Mouse (Mus musculus) midbrain, embryonic 10.5 days (tissue): ENCODE results near the gene Plod3. TPM values are rescaled to one million over a fixed set of nuclear protein-coding genes. Genes with fewer than 3 reads are reported as not detected.
A peak's percentile ranks its signal among the peaks of the same experiment; 100 is the strongest.

ENCODE experiments used
- DNase-seq: peaks from one replicate; pipeline ENCODE4 v3.0.0-alpha.2; 2017; ENCODE audit warnings: low spot score
- H3K27ac ChIP-seq: fragments of 300-500 bp; sonication (generic); replicated peaks from 2 replicates; pipeline ENCODE4 v1.5.1; 2016; ENCODE audit warnings: mild to moderate bottlenecking
- H3K27me3 ChIP-seq: fragments of 300-500 bp; sonication (generic); 2 replicates; pipeline ENCODE4 v1.6.1; 2016; ENCODE audit warnings: low read depth, mild to moderate bottlenecking; ENCODE audit not compliant: poor library complexity, severe bottlenecking
- H3K36me3 ChIP-seq: fragments of 300-500 bp; sonication (generic); 2 replicates; pipeline ENCODE4 v1.6.1; 2016; ENCODE audit warnings: mild to moderate bottlenecking, moderate library complexity
- H3K4me1 ChIP-seq: fragments of 300-500 bp; sonication (generic); 2 replicates; pipeline ENCODE4 v1.6.1; 2016
- H3K4me3 ChIP-seq: fragments of 300-500 bp; sonication (generic); 2 replicates; pipeline ENCODE4 v1.5.1; 2016; ENCODE audit warnings: mild to moderate bottlenecking, moderate library complexity
- H3K9me3 ChIP-seq: fragments of 300-500 bp; sonication (generic); replicated peaks from 2 replicates; pipeline ENCODE4 v1.6.1; 2016; ENCODE audit warnings: mild to moderate bottlenecking
- WGBS: fragments of 180-500 bp; shearing (Covaris S2); methylation state at CpG from one replicate; pipeline ENCODE4 v1.1.7; 2016; 5-methylcytosine and 5-hydroxymethylcytosine counted together
- polyA plus RNA-seq: library from polyadenylated mRNA; unstranded; fragments of >200 nt; fragmentation: Nextera tagmentation; extraction: Ambion mirVana; gene quantifications from 2 replicates; pipeline ENCODE4 v1.2.1, GENCODE M21; 2016

The Plod3 gene
- polyA plus RNA-seq, 1 experiment from 2014 or later = 43.2 TPM

GRCm38 (mm10) chr5:136966861-136967455, 19.9 kb upstream of the Plod3 start:
- Histone ChIP-seq H3K36me3 (peaks cover 58% of the 10 kb centered on the region), H3K27ac (no peak overlapping the region), H3K4me1 (peaks cover 13% of the 10 kb centered on the region), H3K9me3 (no peaks in the 10 kb centered on the region), H3K27me3 (no peaks in the 10 kb centered on the region), H3K4me3 (no peak overlapping the region)
- DNase-seq = no peak
- 88% methylated on average over 4 of the region's 4 CpGs for WGBS

GRCm38 (mm10) chr5:136967592-136967991, 19.2 kb upstream of the Plod3 start:
- Histone ChIP-seq H3K4me3 (no peak overlapping the region), H3K27me3 (no peaks in the 10 kb centered on the region), H3K4me1 (peaks cover 10% of the 10 kb centered on the region), H3K36me3 (peaks cover 58% of the 10 kb centered on the region), H3K27ac (no peak overlapping the region), H3K9me3 (no peaks in the 10 kb centered on the region)
- no peak for DNase-seq
- WGBS = 81% methylated on average over 10 of the region's 10 CpGs

DNA sequence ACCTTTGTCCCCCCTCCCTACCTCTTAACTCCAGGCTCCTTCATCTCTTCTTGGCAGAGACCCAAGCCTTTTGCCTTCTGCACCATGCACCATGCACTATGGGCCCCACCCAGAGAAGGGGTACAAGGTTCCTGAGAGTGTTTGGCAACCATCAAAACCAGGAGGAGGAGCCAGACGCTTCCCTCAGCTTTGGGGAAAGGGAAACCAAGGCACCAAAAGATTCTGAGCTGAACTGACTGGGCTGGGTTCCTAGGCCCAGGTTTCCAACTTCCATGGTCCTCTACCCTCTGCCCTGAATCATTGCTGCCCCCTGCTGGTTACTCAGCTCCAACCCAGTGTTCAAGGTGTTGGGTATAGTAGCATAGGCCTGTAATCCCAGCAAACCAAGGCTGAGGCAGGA, 16.1 kb upstream of the Plod3 start:
- Histone ChIP-seq H3K4me1 (peaks cover 3% of the 10 kb centered on the region; the same call in 1 of the 2 replicates), H3K27ac (no peak overlapping the region), H3K4me3 (no peak overlapping the region), H3K9me3 (no peaks in the 10 kb centered on the region), H3K36me3 (peaks cover 30% of the 10 kb centered on the region), H3K27me3 (no peaks in the 10 kb centered on the region)
- peak; percentile 47 for DNase-seq
- WGBS = 81% methylated on average over 1 of the region's 1 CpGs

DNA sequence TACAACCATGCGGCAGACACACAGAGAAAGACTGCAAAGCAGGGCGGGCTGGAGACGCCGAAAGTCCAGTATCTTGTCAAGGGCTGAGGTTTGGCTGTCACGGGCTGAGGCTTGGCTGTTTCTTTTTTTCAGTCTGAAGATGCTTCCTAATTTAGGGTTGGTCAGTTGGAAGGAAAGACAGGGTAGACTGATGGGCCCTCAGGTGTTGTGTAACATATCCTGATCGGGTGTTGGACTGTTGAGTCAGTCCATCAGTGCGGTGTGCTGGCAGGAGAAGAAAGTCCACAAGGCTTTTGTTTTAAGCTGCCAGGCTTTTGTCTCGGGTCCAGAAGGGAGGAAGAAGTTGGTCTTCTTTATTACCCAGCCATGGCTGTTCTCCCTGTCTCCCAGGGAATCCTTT, 13.1 kb upstream of the Plod3 start:
- no peak for DNase-seq
- Histone ChIP-seq H3K9me3 (no peaks in the 10 kb centered on the region), H3K4me3 (no peak overlapping the region), H3K36me3 (peaks cover 2% of the 10 kb centered on the region; the same call in 1 of the 2 replicates), H3K4me1 (no peaks in the 10 kb centered on the region), H3K27me3 (no peaks in the 10 kb centered on the region), H3K27ac (no peak overlapping the region)
- 78% methylated on average over 8 of the region's 8 CpGs for WGBS

- H3K27me3 ChIP-seq = no peaks in the 10 kb centered on the region
These were observed 9.1 kb upstream of the Plod3 start for GRCm38 (mm10) chr5:136977769-136978168.

DNA sequence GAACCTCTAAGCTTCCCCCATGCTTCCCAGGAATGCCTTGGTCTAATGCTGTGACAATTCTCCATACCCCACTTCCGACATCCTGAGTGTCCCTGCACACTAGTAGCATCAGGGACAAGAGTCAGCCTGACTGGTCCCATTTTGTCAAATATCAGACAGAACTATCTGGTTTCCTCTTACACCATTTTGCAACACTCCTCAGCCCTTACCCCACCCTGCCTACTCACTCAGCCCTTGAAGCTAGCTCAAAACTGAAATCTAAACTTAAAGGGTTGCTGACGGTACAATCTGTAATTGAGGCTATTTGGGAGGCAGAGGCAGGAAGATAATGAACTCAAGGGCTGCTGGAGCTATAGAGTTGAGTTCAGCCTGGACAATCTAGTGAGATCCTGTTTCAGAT, 7.1 kb upstream of the Plod3 start:
- no peaks in the 10 kb centered on the region for H3K27me3 ChIP-seq
- no peak overlapping the region for H3K4me3 ChIP-seq
- H3K27ac ChIP-seq = no peak overlapping the region
- WGBS = 93% methylated on average over 2 of the region's 2 CpGs
- no peak for DNase-seq
- peaks cover 24% of the 10 kb centered on the region for H3K36me3 ChIP-seq
- no peaks in the 10 kb centered on the region for H3K4me1 ChIP-seq
- no peaks in the 10 kb centered on the region for H3K9me3 ChIP-seq

More at GRCm38 (mm10) chr5:136977769-136978168, 9.1 kb upstream of the Plod3 start:
- no peaks in the 10 kb centered on the region for H3K9me3 ChIP-seq
- no peak overlapping the region; the same call in 1 of the 2 replicates for H3K4me3 ChIP-seq
- no peak for DNase-seq
- WGBS = 80% methylated on average over 4 of the region's 4 CpGs
- no peak overlapping the region for H3K27ac ChIP-seq
- H3K4me1 ChIP-seq = no peaks in the 10 kb centered on the region
- peaks cover 22% of the 10 kb centered on the region for H3K36me3 ChIP-seq

GRCm38 (mm10) chr5:136980974-136981373, 5.8 kb upstream of the Plod3 start:
- Histone ChIP-seq H3K36me3 (peaks cover 26% of the 10 kb centered on the region), H3K4me1 (peaks cover 4% of the 10 kb centered on the region), H3K27ac (no peak overlapping the region), H3K9me3 (no peaks in the 10 kb centered on the region), H3K27me3 (no peaks in the 10 kb centered on the region), H3K4me3 (no peak overlapping the region)
- DNase-seq = no peak
- WGBS = 87% methylated on average over 8 of the region's 8 CpGs

- H3K27me3 ChIP-seq = no peaks in the 10 kb centered on the region
- WGBS = 46% methylated on average over 15 of the region's 16 CpGs
- H3K4me1 ChIP-seq = peaks cover 10% of the 10 kb centered on the region
- no peak overlapping the region for H3K4me3 ChIP-seq
- H3K9me3 ChIP-seq = no peaks in the 10 kb centered on the region
- peak; percentile 39 for DNase-seq
- no peak overlapping the region for H3K27ac ChIP-seq
- H3K36me3 ChIP-seq = peaks cover 26% of the 10 kb centered on the region
These were observed 4.4 kb upstream of the Plod3 start for GRCm38 (mm10) chr5:136982338-136982930.

GRCm38 (mm10) chr5:136984828-136985227, 2.0 kb upstream of the Plod3 start:
- 58% methylated on average over 14 of the region's 14 CpGs for WGBS
- Histone ChIP-seq H3K36me3 (peaks cover 40% of the 10 kb centered on the region), H3K27me3 (no peaks in the 10 kb centered on the region), H3K9me3 (no peaks in the 10 kb centered on the region), H3K4me1 (peaks cover 25% of the 10 kb centered on the region), H3K27ac (no peak overlapping the region), H3K4me3 (no peak overlapping the region)
- no peak for DNase-seq

DNA sequence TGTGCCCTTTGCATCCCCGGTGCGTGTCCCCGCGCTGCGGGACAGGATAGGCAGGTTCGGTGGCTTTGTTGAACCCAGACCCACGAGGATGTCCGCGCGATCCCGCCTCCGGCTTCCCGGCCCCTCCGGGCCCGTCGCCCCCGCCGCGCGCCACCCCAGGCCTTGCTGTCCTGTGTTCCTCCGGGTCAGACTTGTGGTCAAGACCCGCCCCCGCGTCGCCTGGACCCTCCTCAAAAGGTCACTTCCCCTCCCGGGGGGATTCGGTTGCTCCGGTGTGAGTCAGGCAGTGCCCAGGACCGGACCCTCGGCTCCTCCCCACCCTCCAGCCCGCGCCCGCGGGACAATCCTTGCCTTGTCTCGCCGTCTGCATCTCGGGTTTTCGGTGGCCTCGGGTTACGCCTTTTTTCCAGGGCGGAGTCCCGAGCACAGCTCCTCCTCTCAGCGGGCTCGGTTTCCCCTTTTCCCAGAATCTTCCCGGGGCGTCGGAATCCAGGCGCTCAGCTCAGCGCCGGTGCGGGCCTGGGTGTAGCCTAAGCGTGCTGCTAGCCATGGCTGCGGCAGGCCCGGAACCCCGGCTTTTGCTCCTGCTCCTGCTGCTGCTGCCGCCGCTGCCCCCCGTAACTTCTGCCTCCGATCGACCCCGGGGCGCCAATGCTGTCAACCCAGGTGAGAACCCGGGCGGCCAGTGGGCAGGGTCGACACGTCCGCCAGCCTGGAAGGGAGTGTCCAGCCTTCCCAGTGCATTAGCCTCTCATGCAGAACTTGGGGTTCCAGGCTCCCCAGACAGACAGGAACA, 517 bp downstream of the Plod3 start:
- no peaks in the 10 kb centered on the region for H3K9me3 ChIP-seq
- WGBS = under 1% methylated on average over 67 of the region's 67 CpGs
- peak overlapping the region; percentile 90 for H3K4me3 ChIP-seq
- peak overlapping the region; percentile 99 for H3K27ac ChIP-seq
- H3K36me3 ChIP-seq = peaks cover 44% of the 10 kb centered on the region
- H3K27me3 ChIP-seq = no peaks in the 10 kb centered on the region
- DNase-seq = peak; percentile 81
- peaks cover 25% of the 10 kb centered on the region for H3K4me1 ChIP-seq

DNA sequence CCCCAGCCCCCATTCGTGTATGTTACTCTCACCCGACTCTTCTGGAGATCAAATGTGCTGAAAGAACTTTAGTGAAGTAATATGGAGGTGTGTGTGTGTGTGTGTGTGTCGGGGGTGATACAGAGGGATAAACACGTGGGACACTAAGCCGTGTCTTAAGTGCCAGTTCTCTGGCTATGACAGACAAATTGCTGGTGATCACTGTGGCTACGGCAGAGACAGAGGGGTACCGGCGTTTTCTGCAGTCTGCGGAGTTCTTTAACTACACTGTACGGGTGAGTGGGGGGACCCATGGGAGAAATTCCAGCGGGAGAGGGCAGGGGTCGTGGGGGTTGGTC, 1.1 kb downstream of the Plod3 start, which contains the start of gene Znhit1:
Gene Znhit1 (minus strand): TSS at position 88 of the 338 bp plus-strand sequence.
- peaks cover 49% of the 10 kb centered on the region for H3K36me3 ChIP-seq
- WGBS = 18% methylated on average over 12 of the region's 12 CpGs
- no peak for DNase-seq

DNA sequence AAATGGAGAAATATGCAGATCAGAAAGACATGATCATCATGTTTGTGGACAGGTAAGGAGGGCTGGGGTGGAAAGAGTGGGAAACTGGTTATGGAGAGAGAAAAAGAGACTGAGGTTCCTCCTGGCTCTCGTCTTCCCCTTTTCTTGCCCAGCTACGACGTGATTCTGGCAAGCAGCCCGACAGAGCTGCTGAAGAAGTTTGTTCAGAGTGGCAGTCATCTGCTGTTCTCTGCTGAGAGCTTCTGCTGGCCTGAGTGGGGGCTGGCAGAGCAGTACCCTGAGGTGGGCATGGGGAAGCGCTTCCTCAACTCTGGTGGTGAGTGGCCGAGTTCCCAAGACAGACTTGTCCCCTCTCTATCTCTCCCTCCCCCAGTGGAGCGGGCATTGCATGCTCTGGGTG, 1.6 kb downstream of the Plod3 start:
- H3K4me1 ChIP-seq = peaks cover 25% of the 10 kb centered on the region
- H3K27me3 ChIP-seq = no peaks in the 10 kb centered on the region
- H3K27ac ChIP-seq = peak overlapping the region; percentile 99
- no peaks in the 10 kb centered on the region for H3K9me3 ChIP-seq
- peak overlapping the region; percentile 90 for H3K4me3 ChIP-seq
- peaks cover 54% of the 10 kb centered on the region for H3K36me3 ChIP-seq
- 86% methylated on average over 7 of the region's 7 CpGs for WGBS
- DNase-seq = no peak

More for the DNA sequence above, 1.1 kb downstream of the Plod3 start, which contains the start of gene Znhit1:
- Histone ChIP-seq H3K4me1 (peaks cover 25% of the 10 kb centered on the region), H3K4me3 (peak within 1 kb of the TSS; percentile 90), H3K27me3 (no peaks in the 10 kb centered on the region), H3K9me3 (no peaks in the 10 kb centered on the region), H3K27ac (peak within 1 kb of the TSS; percentile 99)

DNA sequence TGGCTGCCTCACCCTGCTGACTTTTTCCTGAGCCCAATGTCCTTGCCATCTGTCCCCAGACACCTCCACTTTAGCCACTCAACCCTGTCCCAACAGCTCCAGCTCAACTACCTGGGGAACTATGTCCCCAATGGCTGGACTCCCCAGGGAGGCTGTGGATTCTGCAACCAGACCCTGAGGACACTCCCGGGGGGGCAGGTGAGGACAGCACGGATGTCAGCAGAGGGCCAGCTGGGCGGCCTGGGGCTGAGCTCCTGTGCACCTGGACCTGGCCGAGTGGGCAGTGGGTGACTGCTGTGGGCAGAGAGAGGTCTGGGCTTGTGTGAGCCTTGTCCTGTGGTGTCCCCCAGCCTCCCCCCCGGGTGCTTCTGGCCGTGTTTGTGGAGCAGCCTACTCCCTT, 3.0 kb downstream of the Plod3 start:
- Histone ChIP-seq H3K36me3 (peaks cover 66% of the 10 kb centered on the region), H3K27me3 (no peaks in the 10 kb centered on the region), H3K9me3 (no peaks in the 10 kb centered on the region), H3K4me3 (no peak overlapping the region), H3K4me1 (peaks cover 25% of the 10 kb centered on the region), H3K27ac (no peak overlapping the region)
- WGBS = 92% methylated on average over 6 of the region's 6 CpGs
- no peak for DNase-seq
